Mouse (Mus musculus) gastrocnemius, adult 18-20 months (tissue): ENCODE data around the gene Kif22. TPM values are rescaled to one million over a fixed set of nuclear protein-coding genes. Genes with fewer than 3 reads are reported as not detected.

Experiments used
- DNase-seq: peaks from one replicate; pipeline ENCODE4 v3.0.0; 2021; ENCODE audit warnings: low spot score
- microRNA-seq: library from miRNA; unstranded; fragments of <30 nt; microRNA quantifications from one replicate; pipeline ENCODE4 v1.2.0, GENCODE M21; 2021
- total RNA-seq, 2 experiments: library from RNA; stranded (reverse); gene quantifications; 2 replicates each; pipeline ENCODE4 v1.2.3; 2021

Gene Kif22
- total RNA-seq, 2 experiments from 2014 or later: 1.2 to 1.7 TPM

DNA sequence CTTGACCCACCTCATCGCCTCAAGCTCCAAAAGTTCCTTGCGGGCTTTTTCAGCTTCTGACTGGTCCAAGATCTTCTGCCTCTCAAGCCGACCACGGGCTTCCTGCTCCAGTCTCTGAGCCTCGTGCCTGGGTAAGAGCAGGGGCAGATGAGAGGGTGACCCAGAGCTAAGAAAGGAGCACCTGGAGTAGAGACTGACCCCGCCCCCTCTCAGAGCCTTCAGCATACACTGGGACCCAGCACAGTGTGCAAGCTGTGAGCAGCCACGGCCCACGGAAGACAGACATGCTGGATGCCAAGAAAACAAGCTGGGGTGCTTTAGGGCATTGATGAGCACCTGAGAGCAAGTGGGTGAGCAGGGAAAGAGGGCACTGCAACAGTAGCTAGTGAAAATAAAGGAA, 53.5 kb downstream of the Kif22 start:
- DNase-seq: no peak

DNA sequence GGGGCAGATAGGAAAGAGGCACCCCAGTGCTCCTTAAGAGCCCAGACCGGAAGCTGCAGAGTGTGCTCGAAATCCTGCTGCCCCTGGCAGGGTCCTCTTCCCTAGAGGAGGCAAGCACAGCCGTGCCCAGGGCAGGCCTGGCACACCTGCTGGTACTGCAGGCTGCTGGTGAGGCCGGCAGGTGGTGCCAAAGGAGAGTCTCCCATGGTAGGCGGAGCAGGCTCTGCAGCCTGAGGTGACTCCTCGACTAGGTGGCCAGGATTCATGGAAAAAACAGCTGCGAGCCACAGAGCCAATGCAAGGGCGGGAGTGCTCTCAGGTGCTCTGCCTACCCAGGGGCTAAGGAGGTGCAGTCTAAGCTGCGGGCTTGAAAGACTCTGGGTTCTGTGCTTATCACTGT, 56.0 kb downstream of the Kif22 start:
- peak; percentile 70 for DNase-seq

DNA sequence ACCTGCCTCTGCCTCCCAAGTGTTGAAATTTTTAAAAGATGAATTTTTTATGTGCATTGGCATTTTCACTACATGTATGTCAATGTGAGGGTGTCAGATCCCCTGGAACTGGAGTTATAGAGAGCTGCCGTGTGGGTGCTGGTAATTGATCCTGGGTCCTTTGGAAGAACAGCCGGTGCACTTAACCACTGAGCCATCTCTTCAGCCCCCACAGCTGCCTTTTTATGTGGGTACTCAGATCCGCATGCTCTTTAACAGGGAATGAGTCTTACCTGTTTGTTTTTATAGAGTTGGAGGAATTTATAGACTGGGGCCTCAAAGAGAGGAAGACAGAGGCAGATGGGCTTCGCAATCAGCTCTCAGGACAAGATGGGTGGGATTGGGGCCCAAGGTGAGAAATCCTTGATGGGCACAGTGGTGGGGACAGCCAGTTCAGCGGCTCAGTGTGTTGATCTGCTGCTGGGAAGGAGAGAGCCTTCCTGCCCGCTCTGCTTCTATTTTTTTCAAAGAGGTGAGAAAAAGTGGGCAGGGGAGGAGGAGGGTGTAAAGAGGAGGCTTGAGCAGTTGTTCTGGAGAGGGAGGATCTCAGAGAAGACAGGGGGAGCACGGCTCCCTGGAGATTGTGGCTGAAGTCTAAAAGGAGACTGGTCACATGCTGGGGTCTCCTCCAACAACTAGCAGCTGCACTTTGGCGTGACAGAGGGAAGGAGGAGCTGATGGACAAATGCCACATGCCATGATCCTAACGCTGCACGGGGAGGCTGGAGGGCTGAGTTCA, 57.4 kb downstream of the Kif22 start:
- peak; percentile 71 for DNase-seq

DNA sequence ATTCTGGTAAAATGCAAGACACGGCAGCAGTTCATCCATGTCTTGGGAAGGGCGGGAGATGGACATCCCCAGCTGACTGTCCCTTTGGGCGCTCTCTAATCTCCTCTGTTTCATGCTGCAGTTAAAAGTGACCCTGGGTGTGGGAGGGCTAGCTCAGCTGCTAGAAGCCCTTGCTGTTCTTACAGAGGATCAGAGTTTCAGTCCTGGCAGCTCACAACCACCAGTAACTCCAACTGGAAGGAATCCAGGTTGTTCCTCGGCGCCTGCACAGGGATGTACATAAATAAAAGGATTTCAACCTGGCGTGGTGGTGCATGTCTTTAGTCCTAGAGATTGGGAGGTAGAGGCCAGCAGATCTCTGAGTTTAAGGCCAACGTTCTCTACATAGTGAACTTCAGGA, 59.2 kb downstream of the Kif22 start:
- DNase-seq: peak; percentile 39

DNA sequence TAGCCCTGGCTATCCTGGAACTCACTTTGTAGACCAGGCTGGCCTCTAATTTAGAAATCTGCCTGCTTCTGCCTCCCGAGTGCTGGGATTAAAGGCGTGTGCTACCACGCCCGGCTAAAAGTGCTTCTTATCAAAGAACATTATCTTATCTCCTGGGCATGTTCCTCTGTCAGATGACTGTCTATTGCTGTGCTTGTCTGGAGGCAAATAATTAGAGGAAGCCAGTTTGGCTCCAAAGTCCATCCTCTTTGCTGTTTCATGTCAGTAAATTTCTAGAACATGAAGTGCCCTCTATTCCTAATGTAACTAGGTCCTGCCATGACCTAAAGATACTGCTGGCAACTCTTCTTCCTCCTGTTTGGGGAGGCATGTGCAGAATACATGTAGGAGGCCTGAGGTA, 60.2 kb downstream of the Kif22 start:
- DNase-seq: no peak

DNA sequence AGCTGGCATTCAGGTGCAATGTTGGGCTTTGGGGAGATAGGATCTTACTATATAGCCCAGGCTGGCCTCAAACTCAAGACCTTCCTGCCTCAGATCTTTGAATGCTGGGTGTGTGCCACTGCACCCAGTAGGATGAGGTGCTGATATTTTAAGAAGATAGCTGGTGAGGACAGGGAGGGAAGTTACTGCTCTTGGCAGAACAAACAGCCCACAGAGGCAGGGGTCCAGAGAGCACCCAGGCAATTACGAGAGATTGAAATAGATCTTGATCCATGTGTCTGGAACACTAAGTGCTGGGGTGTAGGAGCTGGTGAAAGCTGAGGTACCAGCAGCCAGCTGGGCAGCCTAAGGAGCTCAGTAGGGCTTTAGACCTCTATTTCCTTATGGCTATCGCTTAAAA, 60.7 kb downstream of the Kif22 start:
- peak; percentile 69 for DNase-seq

DNA sequence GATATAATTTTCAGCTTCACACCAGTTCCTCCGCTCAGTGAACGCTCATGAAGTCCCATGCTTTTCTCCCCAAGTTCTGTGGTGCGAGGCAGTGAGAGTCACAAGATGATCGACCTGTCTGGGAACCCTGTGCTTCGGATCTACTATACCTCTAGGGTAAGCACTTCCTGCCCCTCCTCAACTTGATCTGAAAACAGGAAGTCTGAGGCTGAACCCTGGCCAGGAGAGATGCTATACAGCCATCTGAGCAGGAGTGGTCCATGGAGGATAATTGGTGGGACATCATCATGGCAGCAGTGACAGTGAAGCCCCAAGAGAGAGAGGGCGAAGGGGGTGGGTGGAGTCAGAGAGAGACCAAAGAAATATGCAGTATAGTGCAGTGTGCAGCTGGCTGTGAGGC, 63.4 kb downstream of the Kif22 start:
- no peak for DNase-seq

Small RNA genes within 50 kb of the gene (microRNA-seq; reads per million reads assigned to microRNA genes)
- gene Gm44343: not detected

Other genes with a start within 250 kb of the Kif22 start
- 10 to 100 TPM; 20.5 TPM for gene Ppp4c, start 250.0 kb downstream of the Kif22 start, total RNA-seq
- 10 to 100 TPM; 65.3 to 75.7 TPM for gene Fam57b, start 244.8 kb downstream of the Kif22 start, total RNA-seq
- not detected for gene 4930451I11Rik, start 210.8 kb downstream of the Kif22 start, total RNA-seq
- not detected for gene Doc2a, start 195.1 kb downstream of the Kif22 start, total RNA-seq
- gene Hirip3, start 180.5 kb downstream of the Kif22 start, total RNA-seq: 1 to 10 TPM; 5.0 to 5.4 TPM
- gene Ino80e, start 180.1 kb downstream of the Kif22 start, total RNA-seq: 10 to 100 TPM in 1 of 2 experiments, 1 to 10 TPM in 1; 8.4 to 12.3 TPM
- 10 to 100 TPM; 19.7 to 21.9 TPM for gene Taok2, start 157.8 kb downstream of the Kif22 start, total RNA-seq
- 10 to 100 TPM in 1 of 2 experiments, 1 to 10 TPM in 1; 9.9 to 12.1 TPM for gene Tmem219, start 119.6 kb downstream of the Kif22 start, total RNA-seq
- gene Kctd13, start 113.6 kb downstream of the Kif22 start, total RNA-seq: 1 to 10 TPM; 2.6 to 2.7 TPM
- not detected for gene Asphd1, start 92.9 kb downstream of the Kif22 start, total RNA-seq
- 1 to 10 TPM in 1 of 2 experiments, under 1 TPM in 1; 0.87 to 1.2 TPM for gene Sez6l2, start 91.9 kb downstream of the Kif22 start, total RNA-seq
- 10 to 100 TPM; 30.7 to 31.5 TPM for gene Cdipt, start 66.6 kb downstream of the Kif22 start, total RNA-seq
- gene Cdiptos, start 66.4 kb downstream of the Kif22 start, total RNA-seq: under 1 TPM in 1 of 2 experiments, not detected in 1; 0.24 TPM
- 10 to 100 TPM; 27.5 to 40.9 TPM for gene Mvp, start 27.9 kb downstream of the Kif22 start, total RNA-seq
- gene Pagr1b, start 26.0 kb downstream of the Kif22 start, total RNA-seq: 1 to 10 TPM in 1 of 2 experiments, not detected in 1; 1.7 TPM
- 10 to 100 TPM in 1 of 2 experiments, 1 to 10 TPM in 1; 7.9 to 10.3 TPM for gene Pagr1a, start 25.1 kb downstream of the Kif22 start, total RNA-seq
- gene Gm42742, start 21.4 kb downstream of the Kif22 start, total RNA-seq: 10 to 100 TPM; 12.9 to 16.9 TPM
- under 1 TPM in 1 of 2 experiments, not detected in 1; 0.84 TPM for gene Prrt2, start 21.3 kb downstream of the Kif22 start, total RNA-seq
- gene Maz, start 15.4 kb downstream of the Kif22 start, total RNA-seq: 10 to 100 TPM; 64.3 to 66.3 TPM
- gene Zg16, start 44.9 kb upstream of the Kif22 start, total RNA-seq: not detected
- under 1 TPM; 0.50 to 0.93 TPM for gene AI467606, start 48.9 kb upstream of the Kif22 start, total RNA-seq
- under 1 TPM; 0.37 to 0.55 TPM for gene Qprt, start 79.8 kb upstream of the Kif22 start, total RNA-seq
- under 1 TPM; 0.07 to 0.14 TPM for gene Spn, start 95.4 kb upstream of the Kif22 start, total RNA-seq
- 10 to 100 TPM; 25.1 to 26.8 TPM for gene Cd2bp2, start 153.6 kb upstream of the Kif22 start, total RNA-seq
- 10 to 100 TPM; 26.4 to 29.5 TPM for gene Tbc1d10b, start 166.0 kb upstream of the Kif22 start, total RNA-seq
- over 10,000 TPM; 24,635 to 28,732 TPM for gene Mylpf, start 166.4 kb upstream of the Kif22 start, total RNA-seq
- 1 to 10 TPM; 4.2 to 4.6 TPM for gene Zfp553, start 190.6 kb upstream of the Kif22 start, total RNA-seq
- gene Sept1, start 190.7 kb upstream of the Kif22 start, total RNA-seq: 1 to 10 TPM; 1.0 to 1.3 TPM
- 10 to 100 TPM; 19.7 to 21.1 TPM for gene Zfp771, start 201.8 kb upstream of the Kif22 start, total RNA-seq
- gene Dctpp1, start 218.2 kb upstream of the Kif22 start, total RNA-seq: 10 to 100 TPM; 32.6 TPM
- 10 to 100 TPM; 34.7 to 34.9 TPM for gene Sephs2, start 231.6 kb upstream of the Kif22 start, total RNA-seq